Mouse (Mus musculus): ENCODE results near the gene Krtap26-1. TPM values are rescaled to one million over a fixed set of nuclear protein-coding genes. Genes with fewer than 3 reads are reported as not detected.

Gene Krtap26-1
- polyA plus RNA-seq, 1 experiment from 2014 or later = not detected

DNA sequence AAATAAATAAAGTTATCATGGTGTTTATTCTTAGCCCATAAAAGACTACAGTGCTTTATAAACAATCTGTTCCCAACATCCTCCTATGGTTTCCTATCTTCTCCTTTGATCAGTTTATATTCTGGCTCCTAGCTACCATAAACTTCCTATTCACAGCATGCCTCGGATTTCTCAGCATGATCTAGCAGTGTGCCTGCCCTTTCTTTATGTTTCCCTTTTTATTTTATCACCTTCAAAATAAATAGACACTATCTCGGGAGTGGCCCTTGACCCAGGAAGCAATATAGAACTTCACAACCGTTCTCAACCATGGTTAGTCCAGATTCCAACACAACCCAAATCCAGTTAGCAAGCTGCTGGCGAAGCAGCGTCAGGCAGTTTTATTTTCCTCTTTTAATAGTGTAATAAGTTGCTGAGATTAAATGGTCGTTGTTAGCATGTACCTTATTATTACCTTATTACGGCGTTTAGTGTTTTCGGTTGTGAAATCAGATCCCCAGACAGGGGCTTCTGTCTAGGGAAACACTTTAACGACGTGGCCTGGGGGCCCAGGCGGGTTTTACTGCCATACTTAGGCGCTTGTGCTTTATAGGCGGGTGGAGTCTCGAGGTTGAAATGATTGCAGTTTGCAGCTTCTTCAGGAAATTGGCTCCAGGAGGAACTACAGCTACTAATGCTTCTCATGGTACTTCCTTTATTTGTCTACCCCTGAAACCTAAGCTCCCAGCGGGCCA, 47.9 kb downstream of the Krtap26-1 start:
- Histone ChIP-seq H3K9me3 (ENCODE audit: low read length) (no peaks in the 10 kb centered on the region), H3K9ac (replicated peaks) (no peak overlapping the region), H3K27me3 (ENCODE audit: insufficient read depth, low read length) (no peaks in the 10 kb centered on the region), H3K4me1 (ENCODE audit: insufficient read depth) (no peaks in the 10 kb centered on the region), H3K27ac (ENCODE audit: low read depth) (no peak overlapping the region), H3K36me3 (replicated peaks; ENCODE audit: insufficient read depth, low read length) (no peaks in the 10 kb centered on the region), H3K4me3 (ENCODE audit: low read depth, low read length) (no peak overlapping the region), H3K4me2 (ENCODE audit: low read depth, low read length) (no peak overlapping the region)
- DNase-seq (no peak), ATAC-seq (no peak)
- TF ChIP-seq EP300 (IDR thresholded peaks at IDR 0.05; ENCODE audit: low read depth) = no peak
- no peak for TF ChIP-seq CTCF (IDR thresholded peaks at IDR 0.05; ENCODE audit: low read depth)
- 31% methylated on average over 16 of the region's 16 CpGs for WGBS (ENCODE audit: insufficient replicate concordance)

Other genes starting within 250 kb of the Krtap26-1 start
- gene Cldn17, start 140.8 kb downstream of the Krtap26-1 start, polyA plus RNA-seq (2015; fragmentation: Nextera tagmentation; extraction: Ambion mirVana) = not detected in 2 replicates
- 0.09 and 0.13 TPM in 2 replicates for gene Cldn8, start 84.6 kb downstream of the Krtap26-1 start, polyA plus RNA-seq (2015; fragmentation: Nextera tagmentation; extraction: Ambion mirVana)
- gene Krtap24-1, start 35.5 kb downstream of the Krtap26-1 start, polyA plus RNA-seq (2015; fragmentation: Nextera tagmentation; extraction: Ambion mirVana) = not detected in 2 replicates
- not detected in 2 replicates for gene 2310079G19Rik, start 20.1 kb downstream of the Krtap26-1 start, polyA plus RNA-seq (2015; fragmentation: Nextera tagmentation; extraction: Ambion mirVana)
- not detected in 2 replicates for gene Krtap27-1, start 23.9 kb upstream of the Krtap26-1 start, polyA plus RNA-seq (2015; fragmentation: Nextera tagmentation; extraction: Ambion mirVana)
- gene 2310061N02Rik, start 60.2 kb upstream of the Krtap26-1 start, polyA plus RNA-seq (2015; fragmentation: Nextera tagmentation; extraction: Ambion mirVana) = not detected in 2 replicates
- gene Krtap13-1, start 81.1 kb upstream of the Krtap26-1 start, polyA plus RNA-seq (2015; fragmentation: Nextera tagmentation; extraction: Ambion mirVana) = not detected in 2 replicates
- gene Krtap13, start 103.8 kb upstream of the Krtap26-1 start, polyA plus RNA-seq (2015; fragmentation: Nextera tagmentation; extraction: Ambion mirVana) = not detected in 2 replicates
- not detected in 2 replicates for gene 2310034C09Rik, start 111.1 kb upstream of the Krtap26-1 start, polyA plus RNA-seq (2015; fragmentation: Nextera tagmentation; extraction: Ambion mirVana)
- gene 2310057N15Rik, start 126.4 kb upstream of the Krtap26-1 start, polyA plus RNA-seq (2015; fragmentation: Nextera tagmentation; extraction: Ambion mirVana) = not detected in 2 replicates
- not detected in 2 replicates for gene Gm5965, start 130.1 kb upstream of the Krtap26-1 start, polyA plus RNA-seq (2015; fragmentation: Nextera tagmentation; extraction: Ambion mirVana)
- gene Gm20741, start 164.4 kb upstream of the Krtap26-1 start, polyA plus RNA-seq (2015; fragmentation: Nextera tagmentation; extraction: Ambion mirVana) = not detected in 2 replicates
- gene Krtap15, start 172.4 kb upstream of the Krtap26-1 start, polyA plus RNA-seq (2015; fragmentation: Nextera tagmentation; extraction: Ambion mirVana) = not detected in 2 replicates
- gene Krtap14, start 178.3 kb upstream of the Krtap26-1 start, polyA plus RNA-seq (2015; fragmentation: Nextera tagmentation; extraction: Ambion mirVana) = not detected in 2 replicates
- gene Krtap19-1, start 221.6 kb upstream of the Krtap26-1 start, polyA plus RNA-seq (2015; fragmentation: Nextera tagmentation; extraction: Ambion mirVana) = not detected in 2 replicates
- gene Krtap19-2, start 226.5 kb upstream of the Krtap26-1 start, polyA plus RNA-seq (2015; fragmentation: Nextera tagmentation; extraction: Ambion mirVana) = not detected in 2 replicates
- gene Krtap19-3, start 230.2 kb upstream of the Krtap26-1 start, polyA plus RNA-seq (2015; fragmentation: Nextera tagmentation; extraction: Ambion mirVana) = not detected in 2 replicates
- not detected in 2 replicates for gene Krtap19-4, start 237.3 kb upstream of the Krtap26-1 start, polyA plus RNA-seq (2015; fragmentation: Nextera tagmentation; extraction: Ambion mirVana)
- gene Krtap19-5, start 248.7 kb upstream of the Krtap26-1 start, polyA plus RNA-seq (2015; fragmentation: Nextera tagmentation; extraction: Ambion mirVana) = not detected in 2 replicates

All from liver, postnatal 0 days (tissue).